ENCODE assay signal across 28 mouse cellular contexts in genomic region chr7:90274561-90275100, GRCm38 (mm10). TPM values are rescaled to one million over a fixed set of nuclear protein-coding genes. Genes with fewer than 3 reads are reported as not detected.
DNase-seq lines count a peak whose midpoint lies in the region; ATAC-seq and TF ChIP-seq lines count a peak whose summit lies in the region.
"Had no signal": no experiment of that assay in that cellular context is flagged by ENCODE, and none has a peak within 500 bp of the region (broad histone marks: within the 10 kb centered on the region; RNA-seq: fewer than 3 reads in every experiment).

No protein-coding gene starts in this region.

- no peak for TF ChIP-seq POLR2A in myocyte (IDR thresholded peaks at IDR 0.05; ENCODE audit: insufficient read length, low read depth)

- H3K79me2 ChIP-seq in myocyte (ENCODE audit: control insufficient read depth, insufficient read depth), result no peaks in the 10 kb centered on the region

- H3K27ac ChIP-seq in midbrain, embryonic 14.5 days (replicated peaks; ENCODE audit: low read depth, low read length), result no peak overlapping the region
- H3K27ac ChIP-seq in midbrain, embryonic 15.5 days, result no peak overlapping the region
- H3K27ac ChIP-seq: embryonic facial prominence, embryonic 12.5 days; hindbrain, embryonic 13.5 days; limb, embryonic 15.5 days; midbrain, embryonic 13.5 days had no signal

- H3K9ac ChIP-seq in midbrain, embryonic 14.5 days (replicated peaks; ENCODE audit: low read length), result no peak overlapping the region
- H3K9ac ChIP-seq in midbrain, embryonic 15.5 days, result no peak overlapping the region
- H3K9ac ChIP-seq: embryonic facial prominence, embryonic 12.5 days; hindbrain, embryonic 13.5 days; limb, embryonic 15.5 days; midbrain, embryonic 13.5 days had no signal

- no peaks in the 10 kb centered on the region for H3K36me3 ChIP-seq in midbrain, embryonic 14.5 days (ENCODE audit: control insufficient read depth, insufficient read depth, low read length)
- no peaks in the 10 kb centered on the region for H3K36me3 ChIP-seq in midbrain, embryonic 15.5 days (replicated peaks)
- no peaks in the 10 kb centered on the region for H3K36me3 ChIP-seq in myocyte (ENCODE audit: control insufficient read depth, insufficient read depth)
- H3K36me3 ChIP-seq: embryonic facial prominence, embryonic 12.5 days; hindbrain, embryonic 13.5 days; limb, embryonic 15.5 days; midbrain, embryonic 13.5 days had no signal

- peak; percentile 90 for DNase-seq in heart, adult 11 months
- DNase-seq in heart, postnatal 25 days (ENCODE audit: low spot score), result no peak
- DNase-seq in midbrain, embryonic 14.5 days, result peak; percentile 9
- peak; percentile 29 for DNase-seq in forelimb bud, embryonic 11.5 days (ENCODE audit: low read depth, low spot score)
- no peak for DNase-seq in natural killer cell, adult 2 months (ENCODE audit: low spot score in 2 of 2)
- DNase-seq: adrenal gland, postnatal 10 days; lung, postnatal 14 days; right cerebral cortex, adult 18-20 months; thymus, postnatal 36 days had no signal

- no peak overlapping the region for H3ac ChIP-seq in myocyte (ENCODE audit: control insufficient read depth, insufficient read length)

- WGBS in midbrain, embryonic 14.5 days, result 69% methylated on average over 11 of the region's 11 CpGs
- WGBS in midbrain, embryonic 15.5 days, result 64% methylated on average over 11 of the region's 11 CpGs

- H3K4me2 ChIP-seq in midbrain, embryonic 14.5 days (ENCODE audit: low read length), result no peak overlapping the region
- no peak overlapping the region for H3K4me2 ChIP-seq in midbrain, embryonic 15.5 days
- H3K4me2 ChIP-seq in myocyte (ENCODE audit: low read depth), result peak overlapping the region; percentile 18
- H3K4me2 ChIP-seq: embryonic facial prominence, embryonic 12.5 days; hindbrain, embryonic 13.5 days; limb, embryonic 15.5 days; midbrain, embryonic 13.5 days had no signal

- no peaks in the 10 kb centered on the region for H3K9me3 ChIP-seq in midbrain, embryonic 14.5 days (ENCODE audit: control insufficient read depth, low read length)
- H3K9me3 ChIP-seq in midbrain, embryonic 15.5 days, result no peaks in the 10 kb centered on the region
- H3K9me3 ChIP-seq: embryonic facial prominence, embryonic 12.5 days; hindbrain, embryonic 13.5 days; limb, embryonic 15.5 days; midbrain, embryonic 13.5 days had no signal

- intact Hi-C loops in heart, postnatal 25 days (cut with DNase I), result no loop called here

- H3K27me3 ChIP-seq in midbrain, embryonic 14.5 days (ENCODE audit: control insufficient read depth, insufficient read depth, low read length), result no peaks in the 10 kb centered on the region
- no peaks in the 10 kb centered on the region for H3K27me3 ChIP-seq in midbrain, embryonic 15.5 days (replicated peaks)
- no peaks in the 10 kb centered on the region for H3K27me3 ChIP-seq in myocyte (ENCODE audit: control insufficient read depth, insufficient read depth, insufficient read length)
- H3K27me3 ChIP-seq: embryonic facial prominence, embryonic 12.5 days; hindbrain, embryonic 13.5 days; limb, embryonic 15.5 days; midbrain, embryonic 13.5 days had no signal

- H3K4me1 ChIP-seq in midbrain, embryonic 14.5 days (ENCODE audit: control insufficient read depth, insufficient read depth, low read length), result no peaks in the 10 kb centered on the region
- H3K4me1 ChIP-seq in midbrain, embryonic 15.5 days, result no peaks in the 10 kb centered on the region
- H3K4me1 ChIP-seq: hindbrain, embryonic 13.5 days; limb, embryonic 15.5 days; midbrain, embryonic 13.5 days had no signal

- H3K4me3 ChIP-seq in midbrain, embryonic 14.5 days (replicated peaks; ENCODE audit: low read depth, low read length), result no peak overlapping the region
- H3K4me3 ChIP-seq in midbrain, embryonic 15.5 days, result no peak overlapping the region
- H3K4me3 ChIP-seq in myocyte, result no peak overlapping the region
- H3K4me3 ChIP-seq: embryonic facial prominence, embryonic 12.5 days; hindbrain, embryonic 13.5 days; limb, embryonic 15.5 days; midbrain, embryonic 13.5 days had no signal

- no peak for ATAC-seq in midbrain, embryonic 14.5 days (ENCODE audit: low FRiP score, low TSS enrichment)
- ATAC-seq in midbrain, embryonic 15.5 days (replicated peaks), result no peak
- ATAC-seq: activated CD4-positive, CD25-positive, alpha-beta regulatory T cell, adult 4 months; forebrain, embryonic 14.5 days; midbrain, embryonic 13.5 days had no signal

TF ChIP-seq in myocyte, 11 proteins besides CTCF, POLR2A, EP300 and RAD21:
- TF ChIP-seq MYOD1 (IDR thresholded peaks at IDR 0.05; ENCODE audit: control insufficient read depth in 1 of 3, insufficient read length in 2 of 3, low read depth in 2 of 3) (peak in 2 of 3 experiments; percentile 64 to 69), TCF12 (IDR thresholded peaks at IDR 0.05; ENCODE audit: insufficient read depth, poor library complexity, severe bottlenecking) (no peak), POLR2AphosphoS2 (IDR thresholded peaks at IDR 0.05; ENCODE audit: insufficient read length, low read depth) (no peak), MYOG (IDR thresholded peaks at IDR 0.05; ENCODE audit: control insufficient read depth in 1 of 3, insufficient read depth in 1 of 3, insufficient read length in 2 of 3, low read depth in 2 of 3) (peak in 1 of 3 experiments; percentile 48), SRF (IDR thresholded peaks at IDR 0.05; ENCODE audit: control insufficient read depth, insufficient read length, low read depth) (no peak), TCF3 (IDR thresholded peaks at IDR 0.05; ENCODE audit: insufficient read length, low read depth) (no peak)

RNA-seq across cellular contexts. Expression of gene Ccdc83, which starts 9.1 kb away (rescaled TPM):
- under 1 TPM in 1 of 2 experiments, not detected in 1; 0.29 TPM for total RNA-seq in heart, postnatal 25 days (2021)
- polyA plus RNA-seq in midbrain, embryonic 14.5 days (2014; fragmentation: Nextera tagmentation; extraction: Ambion mirVana), result not detected in 2 replicates
- polyA plus RNA-seq in midbrain, embryonic 15.5 days (2015; fragmentation: Nextera tagmentation; extraction: Ambion mirVana), result not detected in 2 replicates
- 0.10 TPM for polyA plus RNA-seq in myocyte (2012; fragmentation: generic; extraction: Trizol)
- total RNA-seq: adrenal gland, postnatal 10 days; layer of hippocampus, postnatal 14 days; left cerebral cortex, postnatal 10 days; megakaryocyte, adult 5-6 weeks had no signal
- polyA plus RNA-seq: brain, embryonic 14.5 days; embryonic facial prominence, embryonic 12.5 days; forebrain, embryonic 14.5 days; heart, postnatal 0 days; hindbrain, embryonic 13.5 days; intestine, embryonic 14.5 days; kidney, embryonic 14.5 days; large intestine, adult 2 months; limb, embryonic 15.5 days; liver, embryonic 16.5 days; midbrain, embryonic 13.5 days; neural tube, embryonic 11.5 days; small intestine, adult 2 months had no signal

RNA-seq across cellular contexts. Expression of gene Sytl2, which starts 27.4 kb away (rescaled TPM):
- 1 to 10 TPM; 2.5 to 3.2 TPM for total RNA-seq in heart, postnatal 25 days (2021)
- 6.4 and 7.1 TPM in 2 replicates for polyA plus RNA-seq in midbrain, embryonic 14.5 days (2014; fragmentation: Nextera tagmentation; extraction: Ambion mirVana)
- 5.0 and 7.2 TPM in 2 replicates for polyA plus RNA-seq in midbrain, embryonic 15.5 days (2015; fragmentation: Nextera tagmentation; extraction: Ambion mirVana)
- 21.2 TPM for polyA plus RNA-seq in myocyte (2012; fragmentation: generic; extraction: Trizol)

Comparison
In these comparisons a context has a peak if more than half of its experiments do, and no peak if none do; other contexts are left out.
1. DNase-seq: peak in heart, adult 11 months (single experiment), midbrain, embryonic 14.5 days (single experiment) and forelimb bud, embryonic 11.5 days (single experiment); none in heart, postnatal 25 days (single experiment) and natural killer cell, adult 2 months (0 of 2).